Mouse (Mus musculus) spleen, postnatal 36 days (tissue): Measurements from ENCODE around the gene Tmppe.
"Not testable (repeated sequence)": the region's sequence is repeated elsewhere in the genome, so short reads cannot be mapped to it uniquely, and the experiment has no call there.

Experiments
- DNase-seq, 2 experiments: peaks; one replicate each; pipeline ENCODE4 v3.0.0; 2022; ENCODE audit warnings: low spot score in 2 of 2, mixed read lengths in 1 of 2

The Tmppe gene

GRCm38 (mm10) chr9:114400949-114401684 is at the start of gene Tmppe, which contains the start of gene Glb1:
Tmppe (plus strand) TSS chr9:114401105.
Glb1 (plus strand) TSS chr9:114401076.
- DNase-seq: peak; percentile 84 to 86

- peak; percentile 40 to 45 for DNase-seq
These were observed 33.0 kb upstream of the Tmppe start for GRCm38 (mm10) chr9:114367783-114368470.

- DNase-seq: no peak
These were observed 32.4 kb upstream of the Tmppe start for GRCm38 (mm10) chr9:114368471-114368858.

- DNase-seq: not testable (repeated sequence)
These were observed 31.5 kb upstream of the Tmppe start for GRCm38 (mm10) chr9:114369389-114369788.

- not testable (repeated sequence) for DNase-seq
These were observed 29.2 kb upstream of the Tmppe start for GRCm38 (mm10) chr9:114371717-114372116.

GRCm38 (mm10) chr9:114375276-114375962 is 25.5 kb upstream of the Tmppe start:
- no peak for DNase-seq

GRCm38 (mm10) chr9:114377168-114377567 is 23.7 kb upstream of the Tmppe start:
- no peak for DNase-seq

GRCm38 (mm10) chr9:114379871-114380270 is 21.0 kb upstream of the Tmppe start:
- no peak for DNase-seq

- no peak for DNase-seq
These were observed 19.8 kb upstream of the Tmppe start for GRCm38 (mm10) chr9:114380881-114381733.

GRCm38 (mm10) chr9:114382936-114383710 is 17.8 kb upstream of the Tmppe start:
- DNase-seq: no peak

GRCm38 (mm10) chr9:114384691-114385090 is 16.2 kb upstream of the Tmppe start:
- no peak for DNase-seq

GRCm38 (mm10) chr9:114385160-114385559 is 15.7 kb upstream of the Tmppe start:
- no peak for DNase-seq

GRCm38 (mm10) chr9:114387086-114387485 is 13.8 kb upstream of the Tmppe start:
- no peak for DNase-seq

- DNase-seq: no peak
These were observed 12.6 kb upstream of the Tmppe start for GRCm38 (mm10) chr9:114388288-114388687.

GRCm38 (mm10) chr9:114388701-114389370 is 12.1 kb upstream of the Tmppe start:
- DNase-seq: no peak

GRCm38 (mm10) chr9:114389371-114389904 is 11.5 kb upstream of the Tmppe start:
- no peak for DNase-seq

- peak; percentile 65 to 66 for DNase-seq
These were observed 10.8 kb upstream of the Tmppe start, which contains the start of gene Crtap for GRCm38 (mm10) chr9:114389905-114390748. Crtap (minus strand) TSS chr9:114390675.

GRCm38 (mm10) chr9:114390749-114391075 is 10.2 kb upstream of the Tmppe start:
- DNase-seq: no peak

- not testable (repeated sequence) for DNase-seq
These were observed 6.8 kb upstream of the Tmppe start for GRCm38 (mm10) chr9:114394136-114394535.
